Mouse (Mus musculus): ENCODE data around the gene Laptm5.

Laptm5 gene

GRCm38 (mm10) chr4:130973332-130974263 is 60.7 kb downstream of the Laptm5 start:
- in situ Hi-C loops (cut with MboI, MseI) = no loop called here

- in situ Hi-C loops (cut with MboI, MseI) = no loop called here
Measured at GRCm38 (mm10) chr4:130978981-130979380, 66.1 kb downstream of the Laptm5 start.

GRCm38 (mm10) chr4:130984416-130985182 is 71.7 kb downstream of the Laptm5 start:
- in situ Hi-C loops (cut with MboI, MseI) = no loop called here
